Mouse (Mus musculus) embryo, embryonic 11.5 days (tissue): ENCODE measurements around the gene Gm9639.
"Not testable (repeated sequence)": the region's sequence is repeated elsewhere in the genome, so short reads cannot be mapped to it uniquely, and the experiment has no call there.

Experiments used
- DNase-seq: peaks from one replicate; pipeline ENCODE4 v3.0.0-alpha.2; 2012; ENCODE audit warnings: low read depth, low spot score

Gene Gm9639

DNA sequence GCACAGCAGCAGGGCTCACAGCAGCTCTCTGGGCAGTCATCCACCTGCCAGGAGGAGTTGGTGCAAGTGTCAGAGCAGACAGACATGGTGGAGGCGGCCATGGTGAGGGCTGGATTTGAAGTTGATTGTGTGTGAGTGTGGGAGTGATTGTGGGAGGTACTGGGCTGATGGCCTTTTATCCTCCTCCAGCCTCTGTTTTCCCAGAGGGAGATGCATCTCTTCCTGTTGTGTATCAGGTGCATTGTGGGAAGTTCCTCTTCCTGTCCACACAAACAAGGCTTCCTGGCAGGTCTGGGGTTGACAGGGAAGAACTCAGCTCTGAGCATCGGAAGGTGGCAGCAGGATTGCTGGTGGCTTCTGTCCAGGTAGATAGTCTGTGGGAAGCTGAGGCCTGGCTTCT is at the start of gene Gm9639:
TSS of gene Gm9639 (minus strand) at position 101 of the 400 bp plus-strand sequence.
- no peak for DNase-seq

DNA sequence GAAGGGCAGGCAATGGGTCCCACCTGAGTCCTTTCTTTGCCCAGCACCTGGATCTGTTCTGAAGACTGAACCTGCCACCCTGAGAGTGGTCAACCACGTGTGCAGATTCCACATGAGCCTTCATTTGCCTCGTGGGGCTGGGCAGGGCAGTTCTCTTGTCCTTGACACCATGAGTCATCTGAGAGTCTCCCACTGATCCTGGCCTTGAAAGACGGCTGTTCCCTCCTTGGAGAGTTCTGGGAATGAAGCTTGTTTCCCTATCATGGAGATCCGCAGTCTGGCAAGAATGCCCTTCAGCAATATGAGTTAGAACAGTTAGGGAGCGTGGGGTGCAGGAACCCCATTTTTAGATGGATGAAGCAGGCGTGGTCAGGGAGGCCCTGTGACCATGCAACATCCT is 44.1 kb upstream of the Gm9639 start:
- no peak for DNase-seq

DNA sequence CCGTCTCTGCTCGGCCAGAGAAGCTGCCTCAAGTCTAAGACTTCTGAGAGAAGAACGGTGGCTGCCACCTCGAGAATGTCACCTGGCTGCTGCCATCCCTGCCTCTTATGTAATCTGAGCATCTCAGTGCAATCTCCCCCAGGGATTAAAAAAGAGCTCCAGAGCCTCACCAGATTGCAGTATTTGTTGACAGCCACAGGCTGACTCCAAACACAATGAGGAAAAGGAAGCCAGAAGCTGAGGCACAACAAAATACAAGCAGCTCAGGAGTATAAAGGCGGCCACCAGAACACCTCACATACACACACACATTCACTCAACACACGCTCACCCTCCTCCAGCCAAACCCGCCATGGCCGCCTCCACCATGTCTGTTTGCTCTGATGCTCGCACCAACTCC is 40.8 kb upstream of the Gm9639 start, which contains the start of gene Krtap10-10:
TSS of gene Krtap10-10 (plus strand) at position 301 of the 400 bp plus-strand sequence.
- DNase-seq, result no peak

DNA sequence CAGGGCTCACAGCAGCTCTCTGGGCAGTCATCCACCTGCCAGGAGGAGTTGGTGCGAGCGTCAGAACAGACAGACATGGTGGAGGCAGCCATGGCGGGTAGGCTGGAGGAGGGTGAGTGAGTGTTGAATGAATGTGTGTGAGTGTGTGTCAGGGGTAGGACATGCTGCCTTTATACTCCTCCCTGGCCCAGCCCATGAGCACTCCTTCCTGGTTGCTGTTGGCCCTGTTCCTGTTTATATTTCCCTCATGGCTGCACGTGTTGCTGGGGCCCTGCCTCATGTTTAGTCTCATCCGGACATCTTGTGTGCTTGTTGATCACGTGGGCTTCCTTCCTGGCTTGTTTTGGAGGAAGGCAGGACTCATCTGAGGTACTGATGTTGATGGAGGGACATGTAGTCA is 32.1 kb upstream of the Gm9639 start, which contains the start of gene Krtap10-4:
TSS of gene Krtap10-4 (minus strand) at position 145 of the 400 bp plus-strand sequence.
- no peak for DNase-seq

DNA sequence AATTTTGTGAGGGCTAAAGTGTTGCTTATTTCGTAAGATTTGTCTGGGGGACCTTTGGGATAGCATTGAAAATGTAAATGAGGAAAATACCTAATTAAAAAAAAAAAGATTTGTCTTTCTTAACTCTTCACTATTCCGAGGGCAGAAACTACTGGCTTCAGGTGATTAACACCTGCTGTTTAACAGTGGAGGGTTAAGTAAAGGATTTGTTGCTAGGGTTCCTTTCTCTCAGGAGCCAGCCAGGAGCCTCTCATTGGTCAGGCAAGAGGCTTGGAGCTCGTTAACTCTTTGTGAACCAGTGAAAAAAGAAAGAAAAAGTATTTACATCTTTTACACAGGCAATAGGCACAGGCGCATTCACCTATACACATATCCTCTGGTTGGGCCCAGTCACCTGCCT is 24.3 kb upstream of the Gm9639 start:
- no peak for DNase-seq

DNA sequence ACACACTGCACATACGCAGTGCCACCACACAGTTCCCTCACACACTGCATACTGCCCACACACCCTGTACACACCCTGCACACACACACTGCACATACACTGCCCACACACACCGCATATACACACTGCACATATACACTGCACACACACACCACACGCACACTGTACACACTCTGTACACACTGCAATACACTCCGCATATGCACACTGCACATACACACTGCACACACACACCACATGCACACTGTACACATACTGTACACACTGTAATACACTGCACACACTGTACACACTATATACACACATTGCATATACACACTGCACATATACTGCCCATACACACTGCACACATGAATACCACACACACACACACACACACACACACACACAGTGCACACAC is 23.6 kb upstream of the Gm9639 start:
- no peak for DNase-seq

DNA sequence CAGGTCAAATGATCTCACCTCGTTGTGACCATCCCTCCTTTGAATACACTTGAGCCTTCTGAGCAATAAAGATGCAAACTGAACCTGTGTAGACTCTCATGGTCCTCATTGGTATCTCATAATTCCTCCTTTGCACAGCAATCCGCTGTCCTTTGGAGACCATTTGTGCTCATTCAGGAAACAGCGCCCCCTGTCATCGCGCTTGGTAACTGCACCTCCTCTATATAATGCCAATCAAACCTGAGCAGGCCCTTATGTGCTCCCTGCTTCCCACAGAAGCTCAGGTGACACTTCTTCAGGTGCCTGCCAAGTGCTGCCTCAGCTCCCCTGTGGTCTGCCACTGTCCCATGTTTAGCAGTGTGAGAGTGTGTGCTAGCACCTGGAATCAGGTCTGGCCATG is 20.6 kb upstream of the Gm9639 start:
- peak; percentile 14 for DNase-seq

DNA sequence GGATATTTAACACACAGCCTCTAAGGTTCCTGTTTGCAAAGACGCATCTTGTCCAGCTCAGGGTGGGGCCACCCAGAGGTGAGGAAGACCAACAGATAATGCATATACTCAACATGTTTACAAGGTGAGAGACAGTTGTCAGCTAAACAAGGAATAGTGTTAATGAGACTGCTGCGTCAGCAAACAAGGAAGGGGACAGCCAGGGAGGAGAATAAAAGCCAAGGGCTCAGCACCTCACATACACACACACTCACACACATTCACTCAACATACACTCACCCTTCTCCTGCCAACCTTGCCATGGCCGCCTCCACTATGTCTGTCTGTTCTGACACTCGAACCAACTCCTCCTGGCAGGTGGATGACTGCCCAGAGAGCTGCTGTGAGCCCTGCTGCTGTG is 19.5 kb upstream of the Gm9639 start, which contains the start of gene Gm2696:
TSS of gene Gm2696 (plus strand) at position 301 of the 400 bp plus-strand sequence.
- no peak for DNase-seq

DNA sequence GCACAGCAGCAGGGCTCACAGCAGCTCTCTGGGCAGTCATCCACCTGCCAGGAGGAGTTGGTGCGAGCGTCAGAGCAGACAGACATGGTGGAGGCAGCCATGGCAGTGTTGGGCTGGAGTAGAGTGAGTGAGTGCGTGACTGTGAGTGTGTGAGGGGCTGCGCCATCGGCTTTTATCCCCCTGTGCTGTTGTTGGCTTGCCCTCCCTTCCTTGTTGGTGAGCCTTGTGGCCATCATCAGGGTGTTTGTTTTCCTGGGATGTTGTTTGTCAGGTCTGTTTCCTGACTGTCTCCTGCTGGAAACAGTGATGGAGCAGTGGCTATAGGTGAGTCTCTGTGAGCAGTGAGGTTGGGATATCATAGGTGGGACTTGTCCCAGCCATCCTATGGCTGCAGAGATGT is 16.9 kb upstream of the Gm9639 start, which contains the start of gene Gm9507:
TSS of gene Gm9507 (minus strand) at position 101 of the 400 bp plus-strand sequence.
- no peak for DNase-seq

DNA sequence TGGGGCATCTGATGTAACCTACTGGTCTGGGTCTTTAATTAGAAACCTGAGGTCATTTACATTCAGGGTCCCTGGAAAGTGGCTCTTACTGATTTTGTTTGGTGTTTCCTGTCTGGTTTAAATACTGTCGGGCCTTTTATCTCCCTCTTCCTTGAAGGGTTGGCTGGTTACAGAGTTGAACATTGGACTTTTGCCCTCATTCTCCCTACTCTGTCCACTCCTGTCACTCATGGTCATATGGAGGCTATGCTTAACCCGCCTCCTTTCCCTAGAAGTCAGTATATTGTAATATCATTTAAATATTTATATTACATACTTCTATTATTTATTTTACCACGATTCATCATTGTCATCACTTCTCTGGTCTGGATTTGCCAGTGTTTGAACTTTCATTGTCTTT is 9.2 kb upstream of the Gm9639 start:
- no peak for DNase-seq

DNA sequence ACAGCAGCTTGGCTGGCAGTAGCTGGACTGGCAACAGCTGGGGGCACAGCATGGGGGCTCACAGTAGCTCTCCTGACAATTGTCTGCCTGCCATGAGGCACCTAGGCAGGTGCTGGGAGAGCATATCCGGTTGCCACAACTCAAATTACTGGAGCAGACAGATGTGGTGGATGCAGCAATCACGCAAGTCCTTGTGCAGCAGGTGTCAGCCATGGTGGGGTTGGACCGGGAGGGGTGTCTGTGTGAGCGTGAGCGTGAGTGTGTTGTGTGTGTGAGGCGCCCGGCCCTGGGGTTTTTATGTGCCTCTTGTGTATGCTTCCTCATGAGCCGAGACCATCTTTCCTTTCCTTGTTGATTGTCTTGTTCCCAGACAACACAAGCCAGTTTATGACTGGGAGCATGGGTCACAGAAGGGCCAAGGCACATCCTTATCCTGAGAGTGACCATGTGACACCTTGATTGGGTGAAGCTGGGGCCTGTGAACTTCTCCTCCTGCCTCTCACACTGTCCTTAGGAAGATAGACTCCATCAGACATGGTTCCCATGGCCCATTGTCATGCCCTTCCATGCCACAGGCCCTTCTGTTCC is 4.1 kb upstream of the Gm9639 start, which contains the start of gene Gm19668:
TSS of gene Gm19668 (minus strand) at position 213 of the 588 bp plus-strand sequence.
- DNase-seq, result no peak

DNA sequence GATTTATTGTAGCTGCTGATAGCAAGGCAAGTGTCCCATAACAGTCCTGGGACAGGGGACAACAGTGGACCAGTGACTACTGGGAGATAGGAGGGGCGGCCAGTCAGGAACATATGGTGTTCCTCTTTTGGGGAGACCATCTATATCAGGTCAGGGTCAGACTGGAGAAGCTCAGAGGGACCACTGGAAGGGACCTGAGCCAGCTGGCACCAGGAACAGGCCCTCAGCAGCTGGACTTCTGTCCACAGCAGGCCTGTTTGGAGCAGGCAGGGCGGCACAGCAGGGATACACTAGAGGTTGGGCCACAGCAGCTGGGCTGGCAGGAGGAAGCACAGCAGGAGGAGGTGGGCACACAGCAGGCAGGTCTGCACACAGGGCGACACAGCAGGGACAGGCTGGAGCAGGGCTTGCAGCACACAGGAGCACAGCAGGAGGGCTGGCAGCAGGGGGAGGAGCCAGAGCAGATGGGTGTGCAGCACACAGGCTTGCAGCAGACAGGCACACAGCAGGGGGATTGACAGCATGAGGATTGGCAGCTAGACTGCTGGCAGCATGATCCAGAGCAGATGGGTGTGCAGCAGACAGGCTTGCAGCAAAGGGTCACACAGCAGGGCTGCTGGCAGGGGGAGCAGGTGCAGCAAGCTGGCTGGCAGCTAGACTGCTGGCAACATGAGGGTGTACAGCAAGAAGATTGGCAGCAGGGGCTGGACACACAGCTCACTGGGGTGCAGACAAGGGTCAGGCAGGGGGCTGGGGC is 3.5 kb upstream of the Gm9639 start:
- not testable (repeated sequence) for DNase-seq

DNA sequence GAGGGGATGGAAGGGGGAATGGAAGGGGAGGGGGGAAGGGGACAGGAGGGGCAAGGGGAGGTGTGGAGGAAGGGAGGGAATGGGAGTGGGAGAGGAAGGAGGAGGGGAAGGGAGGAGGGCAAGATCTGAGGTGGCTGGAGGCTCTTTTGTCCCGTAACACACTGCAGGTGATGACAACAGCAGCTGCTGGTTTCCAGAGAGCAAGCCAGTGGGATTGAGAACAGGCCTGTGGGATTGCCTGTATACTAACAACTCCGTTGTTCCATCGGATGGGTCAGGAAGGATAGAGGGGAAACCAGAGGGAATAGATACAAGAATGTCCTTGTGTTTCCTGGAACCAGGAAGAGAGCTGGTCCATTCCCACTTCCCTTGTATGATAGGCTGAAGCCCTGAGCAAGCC is 2.8 kb upstream of the Gm9639 start:
- no peak for DNase-seq

DNA sequence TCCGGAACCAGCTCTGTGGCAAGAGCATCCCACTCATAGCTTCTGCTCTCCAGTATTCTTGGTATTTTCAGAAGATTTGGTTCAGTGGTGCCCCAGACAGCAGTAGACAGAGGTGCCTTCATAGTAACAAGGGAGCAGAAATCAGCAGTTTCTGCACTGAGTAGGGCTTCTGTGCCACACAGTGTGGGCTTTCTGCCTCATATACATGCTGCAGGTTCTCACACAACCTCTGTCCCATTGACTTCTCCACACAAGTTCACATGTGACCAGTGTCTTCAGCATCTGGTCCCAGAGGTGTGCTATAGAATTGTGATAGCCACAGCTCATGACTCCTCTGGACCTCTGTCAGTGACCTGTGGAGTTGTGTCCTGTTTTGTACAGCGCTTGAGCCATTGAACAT is 6.3 kb downstream of the Gm9639 start:
- no peak for DNase-seq

DNA sequence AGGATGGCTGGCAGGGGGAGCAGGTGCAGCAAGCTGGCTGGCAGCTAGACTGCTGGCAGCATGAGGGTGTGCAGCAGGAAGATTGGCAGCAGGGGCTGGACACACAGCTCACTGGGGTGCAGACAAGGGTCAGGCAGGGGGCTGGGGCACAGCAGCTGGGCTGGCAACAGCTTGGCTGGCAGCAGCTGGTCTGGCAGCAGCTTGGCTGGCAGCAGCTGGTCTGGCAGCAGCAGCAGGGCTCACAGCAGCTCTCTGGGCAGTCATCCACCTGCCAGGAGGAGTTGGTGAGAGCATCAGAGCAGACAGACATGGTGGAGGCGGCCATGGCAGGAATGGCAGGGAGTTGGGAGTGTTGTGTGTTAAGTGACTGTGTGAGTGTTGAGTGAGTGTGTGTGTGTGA is 7.0 kb downstream of the Gm9639 start, which contains the start of gene Gm7137:
TSS of gene Gm7137 (minus strand) at position 325 of the 400 bp plus-strand sequence.
- not testable (repeated sequence) for DNase-seq

DNA sequence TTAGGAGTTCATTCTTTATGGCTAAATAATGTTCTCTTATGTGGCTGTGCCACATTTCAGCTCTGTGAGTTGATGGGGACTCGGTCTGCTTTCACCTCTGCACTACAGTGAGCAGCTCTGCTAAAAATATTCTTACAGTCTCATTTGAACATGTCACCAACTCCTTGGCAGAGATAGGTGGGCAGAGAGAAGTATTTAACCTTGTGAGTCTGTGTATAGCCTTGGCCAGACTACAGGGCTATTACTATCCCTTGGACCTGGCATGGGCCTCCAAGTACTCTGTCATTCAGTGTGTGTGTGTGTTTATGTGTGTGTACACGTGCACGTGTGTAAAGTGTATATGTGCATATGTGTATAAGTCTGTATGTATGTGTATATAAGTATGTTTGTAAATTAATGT is 11.5 kb downstream of the Gm9639 start:
- not testable (repeated sequence) for DNase-seq

DNA sequence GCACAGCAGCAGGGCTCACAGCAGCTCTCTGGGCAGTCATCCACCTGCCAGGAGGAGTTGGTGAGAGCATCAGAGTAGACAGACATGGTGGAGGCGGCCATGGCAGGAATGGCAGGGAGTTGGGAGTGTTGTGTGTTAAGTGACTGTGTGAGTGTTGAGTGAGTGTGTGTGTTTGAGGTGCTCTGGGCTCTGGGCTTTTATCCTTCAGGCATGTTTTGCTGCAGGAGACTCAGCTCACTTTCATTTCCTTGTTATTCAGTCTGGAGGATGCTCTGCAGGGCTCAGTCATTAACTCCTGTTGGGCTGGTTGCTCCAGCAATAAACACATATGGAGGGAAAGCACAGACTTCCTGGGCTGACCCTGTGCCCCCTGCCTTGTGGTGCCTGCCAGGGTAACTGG is 12.4 kb downstream of the Gm9639 start, which contains the start of gene Gm3250:
TSS of gene Gm3250 (minus strand) at position 101 of the 400 bp plus-strand sequence.
- DNase-seq, result not testable (repeated sequence)

DNA sequence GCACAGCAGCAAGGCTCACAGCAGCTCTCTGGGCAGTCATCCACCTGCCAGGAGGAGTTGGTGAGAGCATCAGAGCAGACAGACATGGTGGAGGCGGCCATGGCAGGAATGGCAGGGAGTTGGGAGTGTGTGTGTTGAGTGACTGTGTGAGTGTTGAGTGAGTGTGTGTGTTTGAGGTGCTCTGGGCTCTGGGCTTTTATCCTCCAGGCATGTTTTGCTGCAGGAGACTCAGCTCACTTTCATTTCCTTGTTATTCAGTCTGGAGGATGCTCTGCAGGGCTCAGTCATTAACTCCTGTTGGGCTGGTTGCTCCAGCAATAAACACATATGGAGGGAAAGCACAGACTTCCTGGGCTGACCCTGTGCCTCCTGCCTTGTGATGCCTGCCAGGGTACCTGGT is 18.0 kb downstream of the Gm9639 start, which contains the start of gene Gm7138:
TSS of gene Gm7138 (minus strand) at position 101 of the 400 bp plus-strand sequence.
- DNase-seq, result not testable (repeated sequence)

DNA sequence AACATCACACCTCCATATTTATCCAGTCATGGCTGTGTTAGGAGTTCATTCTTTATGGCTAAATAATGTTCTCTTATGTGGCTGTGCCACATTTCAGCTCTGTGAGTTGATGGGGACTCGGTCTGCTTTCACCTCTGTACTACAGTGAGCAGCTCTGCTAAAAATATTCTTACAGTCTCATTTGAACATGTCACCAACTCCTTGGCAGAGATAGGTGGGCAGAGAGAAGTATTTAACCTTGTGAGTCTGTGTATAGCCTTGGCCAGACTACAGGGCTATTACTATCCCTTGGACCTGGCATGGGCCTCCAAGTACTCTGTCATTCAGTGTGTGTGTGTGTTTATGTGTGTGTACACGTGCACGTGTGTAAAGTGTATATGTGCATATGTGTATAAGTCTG is 22.7 kb downstream of the Gm9639 start:
- not testable (repeated sequence) for DNase-seq

DNA sequence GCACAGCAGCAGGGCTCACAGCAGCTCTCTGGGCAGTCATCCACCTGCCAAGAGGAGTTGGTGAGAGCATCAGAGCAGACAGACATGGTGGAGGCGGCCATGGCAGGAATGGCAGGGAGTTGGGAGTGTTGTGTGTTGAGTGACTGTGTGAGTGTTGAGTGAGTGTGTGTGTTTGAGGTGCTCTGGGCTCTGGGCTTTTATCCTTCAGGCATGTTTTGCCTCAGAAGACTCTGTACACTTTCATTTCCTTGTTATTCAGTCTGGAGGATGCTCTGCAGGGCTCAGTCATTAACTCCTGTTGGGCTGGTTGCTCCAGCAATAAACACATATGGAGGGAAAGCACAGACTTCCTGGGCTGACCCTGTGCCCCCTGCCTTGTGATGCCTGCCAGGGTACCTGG is 23.7 kb downstream of the Gm9639 start, which contains the start of gene Gm3238:
TSS of gene Gm3238 (minus strand) at position 101 of the 400 bp plus-strand sequence.
- DNase-seq, result not testable (repeated sequence)

DNA sequence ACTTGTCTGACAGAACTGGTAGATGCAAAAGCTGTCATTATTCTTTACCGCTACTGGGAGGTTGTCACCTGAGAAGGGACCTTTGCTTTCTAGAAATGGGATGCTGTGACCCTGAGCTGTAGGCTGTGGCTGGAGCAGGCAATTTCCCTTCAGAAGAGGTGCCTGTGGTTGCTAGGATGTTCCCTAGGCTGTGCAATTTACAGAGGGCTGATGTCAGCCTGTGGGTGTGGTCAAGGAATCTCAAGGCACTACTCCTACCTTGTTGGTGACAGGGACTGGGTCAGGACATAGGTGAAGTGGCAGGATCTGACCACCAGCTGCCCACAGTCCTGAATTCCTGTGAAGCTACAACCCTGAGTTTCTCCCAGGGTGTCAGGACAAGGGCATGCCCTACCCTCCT is 25.1 kb downstream of the Gm9639 start:
- no peak for DNase-seq

DNA sequence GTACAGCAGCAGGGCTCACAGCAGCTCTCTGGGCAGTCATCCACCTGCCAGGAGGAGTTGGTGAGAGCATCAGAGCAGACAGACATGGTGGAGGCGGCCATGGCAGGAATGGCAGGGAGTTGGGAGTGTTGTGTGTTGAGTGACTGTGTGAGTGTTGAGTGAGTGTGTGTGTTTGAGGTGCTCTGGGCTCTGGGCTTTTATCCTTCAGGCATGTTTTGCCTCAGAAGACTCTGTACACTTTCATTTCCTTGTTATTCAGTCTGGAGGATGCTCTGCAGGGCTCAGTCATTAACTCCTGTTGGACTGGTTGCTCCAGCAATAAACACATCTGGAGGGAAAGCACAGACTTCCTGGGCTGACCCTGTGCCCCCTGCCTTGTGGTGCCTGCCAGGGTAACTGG is 35.3 kb downstream of the Gm9639 start, which contains the start of gene Gm3233:
TSS of gene Gm3233 (minus strand) at position 101 of the 400 bp plus-strand sequence.
- not testable (repeated sequence) for DNase-seq
